Mouse (Mus musculus): Measurements from ENCODE around the gene Ikzf1. TPM values are rescaled to one million over a fixed set of nuclear protein-coding genes. Genes with fewer than 3 reads are reported as not detected.

The Ikzf1 gene
- polyA plus RNA-seq, 1 experiment from 2014 or later, result 12.5 TPM

DNA sequence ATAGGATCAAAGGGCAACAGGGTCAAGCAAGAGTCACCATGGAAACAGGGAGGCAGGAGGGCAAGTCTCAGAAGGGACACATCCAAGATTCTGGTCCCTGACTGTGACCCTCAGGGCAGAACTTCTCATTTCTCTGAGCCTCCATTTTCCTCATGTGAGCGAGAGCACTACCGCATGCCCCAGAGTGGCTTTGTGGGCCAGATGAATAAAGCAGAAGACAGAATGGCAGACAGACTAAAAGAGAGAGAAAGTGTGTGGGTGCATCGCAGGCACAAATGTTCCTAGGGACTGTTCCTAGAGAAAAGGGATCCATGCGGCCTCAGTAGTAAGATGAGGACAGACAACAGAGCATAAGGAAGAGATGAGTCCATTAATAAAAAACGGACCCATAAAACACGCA is 24.5 kb downstream of the Ikzf1 start:
- no peak for TF ChIP-seq EP300 (IDR thresholded peaks at IDR 0.05; ENCODE audit: low read depth)
- WGBS (ENCODE audit: insufficient replicate concordance), result 89% methylated on average over 6 of the region's 6 CpGs
- peaks cover 5% of the 10 kb centered on the region; the same call in 1 of the 2 replicates for H3K4me1 ChIP-seq (ENCODE audit: insufficient read depth)
- no peak overlapping the region for H3K9ac ChIP-seq (replicated peaks)
- H3K27ac ChIP-seq (ENCODE audit: low read depth), result no peak overlapping the region
- H3K9me3 ChIP-seq (ENCODE audit: low read length), result no peaks in the 10 kb centered on the region
- ATAC-seq (no peak), DNase-seq (no peak)
- no peak overlapping the region for H3K4me2 ChIP-seq (ENCODE audit: low read depth, low read length)
- no peaks in the 10 kb centered on the region for H3K27me3 ChIP-seq (ENCODE audit: insufficient read depth, low read length)
- peaks cover 40% of the 10 kb centered on the region for H3K36me3 ChIP-seq (replicated peaks; ENCODE audit: insufficient read depth, low read length)
- H3K4me3 ChIP-seq (ENCODE audit: low read depth, low read length), result no peak overlapping the region

DNA sequence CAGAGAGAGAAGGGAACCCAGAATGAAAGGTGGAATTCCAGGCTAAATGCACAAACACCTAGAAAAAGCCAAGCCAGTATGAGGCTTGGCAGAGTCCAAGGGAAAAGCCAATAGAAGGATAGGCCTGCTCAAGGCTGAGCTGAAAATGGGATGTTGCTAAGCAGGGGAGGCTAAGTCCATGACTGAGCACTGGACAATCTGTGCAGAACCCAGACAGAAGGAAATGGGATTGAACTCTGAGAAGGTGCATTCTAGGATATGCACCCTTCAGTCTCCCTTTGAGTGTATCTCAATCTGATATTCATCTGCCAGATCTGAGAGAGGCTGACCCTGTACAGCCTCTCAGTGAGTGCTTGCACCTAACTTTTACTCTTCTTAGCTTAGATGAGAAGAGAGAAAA is 25.9 kb downstream of the Ikzf1 start:
- H3K9ac ChIP-seq (replicated peaks), result no peak overlapping the region
- H3K36me3 ChIP-seq (replicated peaks; ENCODE audit: insufficient read depth, low read length), result peaks cover 37% of the 10 kb centered on the region

DNA sequence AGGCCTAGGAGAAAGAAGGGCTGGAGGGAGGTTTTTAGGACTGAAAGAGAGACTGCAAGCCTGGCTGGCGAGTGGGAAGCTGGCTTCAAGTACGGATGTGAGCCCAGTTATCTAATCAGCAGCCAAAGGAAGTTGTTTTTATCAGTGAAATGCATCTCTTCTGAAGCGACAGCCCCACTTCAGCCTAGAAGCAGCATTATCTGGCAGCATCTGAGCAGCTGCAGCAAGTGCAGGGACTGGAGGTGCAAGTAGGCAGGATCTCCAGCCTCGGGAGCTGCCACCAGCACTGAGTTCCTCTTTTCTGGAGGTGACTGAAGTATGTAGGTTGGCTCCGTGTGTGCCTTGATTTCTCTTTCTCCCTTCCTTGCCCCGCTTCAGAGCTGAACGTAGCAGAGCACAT is 26.9 kb downstream of the Ikzf1 start:
- no peak for DNase-seq
- Histone ChIP-seq H3K36me3 (replicated peaks; ENCODE audit: insufficient read depth, low read length) (peaks cover 40% of the 10 kb centered on the region), H3K27ac (ENCODE audit: low read depth) (no peak overlapping the region), H3K4me1 (ENCODE audit: insufficient read depth) (peaks cover 13% of the 10 kb centered on the region), H3K4me3 (ENCODE audit: low read depth, low read length) (no peak overlapping the region), H3K27me3 (ENCODE audit: insufficient read depth, low read length) (no peaks in the 10 kb centered on the region), H3K4me2 (ENCODE audit: low read depth, low read length) (no peak overlapping the region), H3K9me3 (ENCODE audit: low read length) (no peaks in the 10 kb centered on the region), H3K9ac (replicated peaks) (no peak overlapping the region)
- WGBS (ENCODE audit: insufficient replicate concordance), result 36% methylated on average over 7 of the region's 7 CpGs
- no peak for ATAC-seq
- TF ChIP-seq CTCF (IDR thresholded peaks at IDR 0.05; ENCODE audit: low read depth), result no peak
- TF ChIP-seq EP300 (IDR thresholded peaks at IDR 0.05; ENCODE audit: low read depth), result no peak

More for the DNA sequence above, 25.9 kb downstream of the Ikzf1 start:
- Histone ChIP-seq H3K9me3 (ENCODE audit: low read length) (no peaks in the 10 kb centered on the region), H3K27me3 (ENCODE audit: insufficient read depth, low read length) (no peaks in the 10 kb centered on the region), H3K27ac (ENCODE audit: low read depth) (no peak overlapping the region), H3K4me2 (ENCODE audit: low read depth, low read length) (no peak overlapping the region), H3K4me1 (ENCODE audit: insufficient read depth) (peaks cover 12% of the 10 kb centered on the region), H3K4me3 (ENCODE audit: low read depth, low read length) (no peak overlapping the region)
- TF ChIP-seq CTCF (IDR thresholded peaks at IDR 0.05; ENCODE audit: low read depth) (no peak), EP300 (IDR thresholded peaks at IDR 0.05; ENCODE audit: low read depth) (no peak)
- DNase-seq, result no peak
- no peak for ATAC-seq

DNA sequence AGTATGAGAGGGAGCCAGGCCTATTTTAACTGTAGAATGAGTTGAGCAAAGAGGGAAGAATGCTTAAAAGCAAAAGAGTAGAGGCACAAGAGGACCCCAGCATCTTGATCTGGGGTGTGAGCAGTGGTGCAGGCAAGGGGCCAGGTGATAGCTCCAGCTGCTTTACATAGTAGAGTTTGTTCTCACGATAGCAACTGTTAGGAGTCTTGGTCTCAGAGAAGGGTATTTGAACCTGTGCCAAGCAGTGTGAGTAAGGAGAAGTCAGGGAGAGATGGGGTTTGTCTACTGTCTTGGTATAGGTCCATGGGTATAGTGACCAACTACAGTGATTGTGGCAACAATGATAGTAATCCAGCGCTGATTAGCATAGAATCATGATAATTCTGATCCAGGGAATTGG is 29.9 kb downstream of the Ikzf1 start:
- 52% methylated on average over 2 of the region's 2 CpGs for WGBS (ENCODE audit: insufficient replicate concordance)
- H3K4me2 ChIP-seq (ENCODE audit: low read depth, low read length), result no peak overlapping the region
- H3K36me3 ChIP-seq (replicated peaks; ENCODE audit: insufficient read depth, low read length), result peaks cover 33% of the 10 kb centered on the region
- no peak overlapping the region for H3K4me3 ChIP-seq (ENCODE audit: low read depth, low read length)
- no peak overlapping the region for H3K27ac ChIP-seq (ENCODE audit: low read depth)
- H3K4me1 ChIP-seq (ENCODE audit: insufficient read depth), result peaks cover 13% of the 10 kb centered on the region
- no peaks in the 10 kb centered on the region for H3K27me3 ChIP-seq (ENCODE audit: insufficient read depth, low read length)
- no peak for ATAC-seq
- no peak overlapping the region for H3K9ac ChIP-seq (replicated peaks)
- no peak for DNase-seq
- TF ChIP-seq EP300 (IDR thresholded peaks at IDR 0.05; ENCODE audit: low read depth), result no peak
- TF ChIP-seq CTCF (IDR thresholded peaks at IDR 0.05; ENCODE audit: low read depth), result no peak
- H3K9me3 ChIP-seq (ENCODE audit: low read length), result no peaks in the 10 kb centered on the region

DNA sequence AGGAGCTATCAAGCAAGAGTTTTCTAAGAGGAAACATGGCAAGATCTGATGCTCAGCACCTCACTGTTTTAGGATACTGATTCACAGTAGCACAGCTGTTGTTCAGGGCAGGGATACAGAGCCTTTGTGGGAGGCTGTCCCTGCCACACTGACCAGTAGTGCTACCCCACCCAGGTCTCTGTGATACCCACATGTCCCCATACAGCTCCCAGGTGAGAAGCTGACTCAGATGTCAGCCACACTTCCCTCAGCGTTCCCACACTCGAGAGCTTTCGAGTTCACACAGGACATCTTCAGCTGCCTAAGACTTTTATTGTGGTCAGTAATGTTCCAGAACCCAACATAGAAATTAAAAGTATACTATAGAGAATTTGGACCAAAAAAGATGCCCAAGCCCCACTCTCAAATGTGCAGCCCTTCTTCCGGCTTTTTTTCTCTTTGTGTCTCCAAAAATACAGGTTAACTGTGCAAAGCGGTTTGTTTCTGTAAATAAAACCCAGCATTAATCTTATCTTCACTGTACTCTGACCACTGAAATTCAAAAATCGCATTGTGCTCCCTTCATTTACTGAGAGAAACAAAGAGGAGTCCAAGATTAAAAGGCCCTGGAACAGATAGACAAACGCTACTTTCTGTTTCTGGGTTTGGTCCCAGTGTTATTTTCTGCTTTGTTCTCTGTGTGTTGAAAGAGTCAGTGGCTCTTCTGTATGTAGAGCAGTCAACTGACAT is 31.3 kb downstream of the Ikzf1 start:
- DNase-seq (no peak), ATAC-seq (no peak)
- H3K9me3 ChIP-seq (ENCODE audit: low read length), result no peaks in the 10 kb centered on the region
- 0 out of 2 replicates have a peak overlapping the region, but pooled peaks have one; percentile 6 for H3K27ac ChIP-seq (ENCODE audit: low read depth)
- no peak overlapping the region for H3K4me2 ChIP-seq (ENCODE audit: low read depth, low read length)
- H3K36me3 ChIP-seq (replicated peaks; ENCODE audit: insufficient read depth, low read length), result peaks cover 23% of the 10 kb centered on the region
- TF ChIP-seq CTCF (IDR thresholded peaks at IDR 0.05; ENCODE audit: low read depth), result no peak
- TF ChIP-seq EP300 (IDR thresholded peaks at IDR 0.05; ENCODE audit: low read depth), result no peak
- 65% methylated on average over 7 of the region's 7 CpGs for WGBS (ENCODE audit: insufficient replicate concordance)
- H3K9ac ChIP-seq (replicated peaks), result no peak overlapping the region
- H3K4me3 ChIP-seq (ENCODE audit: low read depth, low read length), result no peak overlapping the region
- H3K4me1 ChIP-seq (ENCODE audit: insufficient read depth), result peaks cover 13% of the 10 kb centered on the region
- H3K27me3 ChIP-seq (ENCODE audit: insufficient read depth, low read length), result no peaks in the 10 kb centered on the region

DNA sequence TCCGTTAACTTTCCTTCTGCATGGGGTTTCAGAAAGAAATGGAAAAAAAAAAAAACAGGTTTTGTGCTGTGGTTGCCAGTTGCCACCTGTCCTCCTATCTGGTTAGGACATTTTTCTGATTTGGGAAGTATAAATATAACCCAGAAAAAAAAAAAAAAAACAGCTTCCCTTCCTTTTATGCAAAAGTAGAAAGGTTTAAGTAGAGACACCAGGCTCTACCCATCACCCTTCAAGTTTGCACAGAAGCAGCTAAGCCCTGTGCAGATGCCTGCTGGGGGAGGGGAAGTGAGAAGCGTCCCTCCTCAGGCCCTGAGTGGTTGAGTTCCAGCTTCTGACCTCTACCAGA is 31.9 kb downstream of the Ikzf1 start:
- peaks cover 13% of the 10 kb centered on the region for H3K4me1 ChIP-seq (ENCODE audit: insufficient read depth)
- WGBS (ENCODE audit: insufficient replicate concordance), result 56% methylated on average over 2 of the region's 2 CpGs
- H3K9me3 ChIP-seq (ENCODE audit: low read length), result no peaks in the 10 kb centered on the region
- no peak overlapping the region for H3K4me2 ChIP-seq (ENCODE audit: low read depth, low read length)
- TF ChIP-seq EP300 (IDR thresholded peaks at IDR 0.05; ENCODE audit: low read depth), result no peak
- no peak for TF ChIP-seq CTCF (IDR thresholded peaks at IDR 0.05; ENCODE audit: low read depth)
- peaks cover 23% of the 10 kb centered on the region for H3K36me3 ChIP-seq (replicated peaks; ENCODE audit: insufficient read depth, low read length)
- no peak overlapping the region for H3K4me3 ChIP-seq (ENCODE audit: low read depth, low read length)
- no peak for ATAC-seq
- H3K27ac ChIP-seq (ENCODE audit: low read depth), result no peak overlapping the region
- no peaks in the 10 kb centered on the region for H3K27me3 ChIP-seq (ENCODE audit: insufficient read depth, low read length)
- DNase-seq, result no peak
- no peak overlapping the region for H3K9ac ChIP-seq (replicated peaks)
